ENCODE assay signal across 10 mouse cellular contexts in the genomic region with DNA sequence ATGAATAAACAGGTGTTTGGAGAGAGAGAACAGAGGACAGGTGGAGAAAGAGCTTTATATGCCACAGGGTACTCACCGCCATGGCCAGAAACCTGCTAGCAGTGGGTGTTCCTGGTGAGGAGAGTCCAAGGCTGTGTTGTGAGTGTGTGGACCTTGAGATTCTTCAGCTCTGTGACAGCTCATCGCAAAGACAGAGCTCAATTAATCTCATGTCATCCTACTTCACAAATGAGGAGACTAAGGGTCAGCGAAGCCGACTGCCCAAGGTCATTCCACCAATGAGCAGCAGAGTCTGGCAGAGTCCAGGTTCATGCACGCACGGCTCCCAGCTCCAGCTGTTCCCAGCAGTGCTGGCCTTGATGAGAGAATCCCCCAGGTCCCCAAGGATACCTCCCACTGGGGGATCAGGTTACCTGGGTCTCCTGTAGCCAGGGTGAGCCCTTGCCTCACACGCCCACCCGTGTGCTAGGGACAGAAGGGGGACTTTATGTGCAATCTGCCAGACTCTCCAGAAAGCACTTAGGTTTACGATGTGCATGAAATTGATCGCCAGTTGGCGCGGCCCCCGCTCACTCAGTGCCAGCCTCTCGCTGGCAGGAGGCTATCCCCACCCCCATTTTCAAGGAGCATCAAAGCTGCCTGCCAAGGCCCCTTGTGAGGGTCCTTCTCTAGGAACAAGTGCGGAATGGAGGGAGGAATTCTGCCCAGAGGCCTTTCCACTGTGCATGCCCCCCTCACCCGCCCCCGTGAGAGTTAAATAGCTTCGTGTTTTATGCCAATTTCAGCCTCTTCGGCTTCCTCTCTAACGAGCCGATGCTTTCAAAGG. TPM values are rescaled to one million over a fixed set of nuclear protein-coding genes. Genes with fewer than 3 reads are reported as not detected.
DNase-seq lines count a peak whose midpoint lies in the region; ATAC-seq and TF ChIP-seq lines count a peak whose summit lies in the region.
"Had no signal": no experiment of that assay in that cellular context is flagged by ENCODE, and none has a peak within 500 bp of the region (broad histone marks: within the 10 kb centered on the region; RNA-seq: fewer than 3 reads in every experiment).

No protein-coding gene starts in this region.

- peaks cover 54% of the 10 kb centered on the region for H3K27me3 ChIP-seq in kidney, embryonic 16.5 days (ENCODE audit: insufficient read depth, low read length)
- no peaks in the 10 kb centered on the region for H3K27me3 ChIP-seq in forebrain, postnatal 0 days (ENCODE audit: insufficient read depth, low read length)

- H3K9ac ChIP-seq in kidney, embryonic 16.5 days (replicated peaks; ENCODE audit: low read length) = no peak overlapping the region
- no peak overlapping the region for H3K9ac ChIP-seq in forebrain, postnatal 0 days

- H3K4me3 ChIP-seq in kidney, embryonic 16.5 days (ENCODE audit: low read length) = no peak overlapping the region
- H3K4me3 ChIP-seq in forebrain, postnatal 0 days (ENCODE audit: low read depth, low read length) = no peak overlapping the region
- no peak overlapping the region for H3K4me3 ChIP-seq in lung, adult 2 months (replicated peaks; ENCODE audit: extremely low read depth, low read depth, low read length)

- H3K4me1 ChIP-seq in kidney, embryonic 16.5 days (ENCODE audit: insufficient read depth, low read length) = peaks cover 20% of the 10 kb centered on the region; the same call in 1 of the 2 replicates
- peaks cover 41% of the 10 kb centered on the region for H3K4me1 ChIP-seq in forebrain, postnatal 0 days (ENCODE audit: insufficient read depth)
- H3K4me1 ChIP-seq in lung, adult 2 months (ENCODE audit: control insufficient read depth, insufficient read depth, low read length) = no peaks in the 10 kb centered on the region

- 0 out of 2 replicates have a peak overlapping the region, but pooled peaks have one; percentile 9 for H3K4me2 ChIP-seq in kidney, embryonic 16.5 days (replicated peaks; ENCODE audit: low read depth, low read length)
- H3K4me2 ChIP-seq in forebrain, postnatal 0 days (ENCODE audit: low read depth) = peak overlapping the region; percentile 13

- H3K36me3 ChIP-seq in kidney, embryonic 16.5 days (ENCODE audit: insufficient read depth, low read length) = no peaks in the 10 kb centered on the region
- no peaks in the 10 kb centered on the region for H3K36me3 ChIP-seq in forebrain, postnatal 0 days (ENCODE audit: insufficient read depth)

- TF ChIP-seq POLR2A in lung, adult 2 months (IDR thresholded peaks at IDR 0.05; ENCODE audit: borderline replicate concordance, extremely low read depth, low read depth, low read length) = no peak

- DNase-seq in kidney, postnatal 10 days = no peak
- peak; percentile 65 for DNase-seq in brain, adult 2 months (ENCODE audit: low read depth, low spot score)
- DNase-seq in forebrain, postnatal 0 days = peak; percentile 83
- peak; percentile 51 for DNase-seq in mesoderm, embryonic 11.5 days (ENCODE audit: low read depth, low spot score)
- no peak for DNase-seq in lung, adult 2 months
- DNase-seq in cerebellum, adult 11 months = no peak

- no peaks in the 10 kb centered on the region for H3K9me3 ChIP-seq in kidney, embryonic 16.5 days (ENCODE audit: low read length)
- H3K9me3 ChIP-seq in forebrain, postnatal 0 days (ENCODE audit: low read length) = no peaks in the 10 kb centered on the region

- peak; percentile 81 for ATAC-seq in kidney, embryonic 16.5 days (ENCODE audit: low FRiP score, low TSS enrichment)
- ATAC-seq in forebrain, postnatal 0 days = peak; percentile 61
- no peak for ATAC-seq in erythroblast, adult 5-6 weeks (replicated peaks; ENCODE audit: low FRiP score, poor library complexity, severe bottlenecking)

- H3K27ac ChIP-seq in kidney, embryonic 16.5 days (ENCODE audit: low read length) = no peak overlapping the region
- peak overlapping the region; percentile 31; the same call in 1 of the 2 replicates for H3K27ac ChIP-seq in forebrain, postnatal 0 days (ENCODE audit: low read depth, low read length)

- TF ChIP-seq CTCF in forebrain, postnatal 0 days (IDR thresholded peaks at IDR 0.05; ENCODE audit: low read depth) = no peak
- no peak for TF ChIP-seq CTCF in lung, adult 2 months (IDR thresholded peaks at IDR 0.05; ENCODE audit: insufficient read depth, low read length)

- WGBS in kidney, embryonic 16.5 days = 13% methylated on average over 21 of the region's 21 CpGs
- 15% methylated on average over 21 of the region's 21 CpGs for WGBS in forebrain, postnatal 0 days
- 48% methylated on average over 21 of the region's 21 CpGs for WGBS in lung, adult 2 months

RNA-seq across cellular contexts. Expression of gene Foxo6, which starts 27.6 kb away (rescaled TPM):
- polyA plus RNA-seq in kidney, embryonic 16.5 days (2015; fragmentation: Nextera tagmentation; extraction: Ambion mirVana) = 0.10 and 0.15 TPM in 2 replicates
- total RNA-seq in forebrain, postnatal 0 days (2014; rRNA removed) = 40.8 and 44.0 TPM in 2 replicates
- 3.5 and 3.6 TPM in 2 replicates for polyA plus RNA-seq in forebrain, postnatal 0 days (2015; fragmentation: Nextera tagmentation; extraction: Ambion mirVana)
- total RNA-seq in erythroblast, adult 5-6 weeks (2015; ENCODE audit: low replicate concordance) = not detected in 2 replicates
- not detected in 2 replicates for total RNA-seq in erythroblast, adult 5-6 weeks (2017; ENCODE audit: low replicate concordance)
- polyA plus RNA-seq in lung, adult 2 months (2012; rRNA removed) = 3.1 and 4.1 TPM in 2 replicates
- total RNA-seq: neutrophil, adult 5-6 weeks had no signal
- polyA plus RNA-seq: liver, embryonic 16.5 days had no signal

Comparison
In these comparisons a context has a peak if more than half of its experiments do, and no peak if none do; other contexts are left out.
1. DNase-seq: peak in brain, adult 2 months (single experiment), forebrain, postnatal 0 days (single experiment) and mesoderm, embryonic 11.5 days (single experiment); none in kidney, postnatal 10 days (single experiment), lung, adult 2 months (single experiment) and cerebellum, adult 11 months (single experiment).